Mouse (Mus musculus) kidney, embryonic 16.5 days (tissue): ENCODE data around the gene Klrg1. TPM values are rescaled to one million over a fixed set of nuclear protein-coding genes. Genes with fewer than 3 reads are reported as not detected.

Experiments used
- ATAC-seq: fragments of 200-750 bp; cut with Nextera tagmentation; 2 replicates; pipeline ENCODE4 v1.8.0; 2017; ENCODE audit warnings: moderate TSS enrichment; ENCODE audit not compliant: low FRiP score, low TSS enrichment
- H3K27ac ChIP-seq: fragments of 300-500 bp; sonication (generic); 2 replicates; pipeline ENCODE4 v1.5.1; 2014; ENCODE audit warnings: low read length
- H3K27me3 ChIP-seq: fragments of 300-500 bp; sonication (generic); 2 replicates; pipeline ENCODE4 v1.6.1; 2014; ENCODE audit warnings: low read length, control low read depth, mixed read lengths; ENCODE audit not compliant: insufficient read depth
- H3K36me3 ChIP-seq: fragments of 300-500 bp; sonication (generic); 2 replicates; pipeline ENCODE4 v1.6.1; 2014; ENCODE audit warnings: low read length, control low read depth, mixed read lengths; ENCODE audit not compliant: insufficient read depth
- H3K4me1 ChIP-seq: fragments of 300-500 bp; sonication (generic); 2 replicates; pipeline ENCODE4 v1.6.1; 2014; ENCODE audit warnings: low read length, control low read depth, mixed read lengths; ENCODE audit not compliant: insufficient read depth
- H3K4me2 ChIP-seq: fragments of 300-500 bp; sonication (generic); replicated peaks from 2 replicates; pipeline ENCODE4 v1.6.1; 2014; ENCODE audit warnings: low read depth, low read length
- H3K4me3 ChIP-seq: fragments of 300-500 bp; sonication (generic); 2 replicates; pipeline ENCODE4 v1.5.1; 2014; ENCODE audit warnings: mild to moderate bottlenecking, low read length
- H3K9ac ChIP-seq: fragments of 300-500 bp; sonication (generic); replicated peaks from 2 replicates; pipeline ENCODE4 v1.6.1; 2014; ENCODE audit warnings: low read length
- H3K9me3 ChIP-seq: fragments of 300-500 bp; sonication (generic); 2 replicates; pipeline ENCODE4 v1.6.1; 2016; ENCODE audit warnings: low read length, control low read depth
- WGBS: fragments of 180-500 bp; shearing (Covaris S2); extraction: QIAGEN DNeasy Blood & Tissue Kit; methylation state at CpG from one replicate; pipeline ENCODE4 v1.1.7; 2014; 5-methylcytosine and 5-hydroxymethylcytosine counted together
- polyA plus RNA-seq: library from polyadenylated mRNA; unstranded; fragments of >200 nt; fragmentation: Nextera tagmentation; extraction: Ambion mirVana; gene quantifications from 2 replicates; pipeline ENCODE4 v1.2.1, GENCODE M21; 2015

Gene Klrg1
- polyA plus RNA-seq, 1 experiment from 2014 or later: not detected

DNA sequence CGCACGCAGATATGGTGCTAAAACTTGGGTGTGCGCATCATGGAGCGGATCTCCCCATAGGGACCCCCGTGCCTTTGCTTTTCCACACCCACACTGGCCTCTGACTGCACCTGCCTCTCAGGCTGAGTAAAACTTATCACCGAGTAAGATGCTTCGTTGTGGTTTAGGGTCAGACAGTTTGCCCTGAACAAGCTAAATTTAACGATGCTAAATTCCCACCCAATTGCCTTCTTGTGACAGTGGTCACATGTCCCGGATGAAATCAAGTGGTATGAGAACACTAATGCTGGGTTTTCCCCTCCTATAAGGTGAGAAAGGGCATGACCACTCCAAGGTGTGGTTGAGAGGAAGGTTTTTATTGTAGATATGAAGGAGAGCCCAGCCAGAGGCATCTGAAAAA is 11.1 kb upstream of the Klrg1 start:
- Histone ChIP-seq H3K36me3 (no peaks in the 10 kb centered on the region), H3K4me3 (no peak overlapping the region), H3K4me2 (no peak overlapping the region), H3K9me3 (no peaks in the 10 kb centered on the region), H3K27me3 (no peaks in the 10 kb centered on the region), H3K4me1 (peaks cover 11% of the 10 kb centered on the region; the same call in 1 of the 2 replicates), H3K9ac (no peak overlapping the region), H3K27ac (no peak overlapping the region)
- ATAC-seq: no peak
- WGBS: 76% methylated on average over 9 of the region's 9 CpGs

DNA sequence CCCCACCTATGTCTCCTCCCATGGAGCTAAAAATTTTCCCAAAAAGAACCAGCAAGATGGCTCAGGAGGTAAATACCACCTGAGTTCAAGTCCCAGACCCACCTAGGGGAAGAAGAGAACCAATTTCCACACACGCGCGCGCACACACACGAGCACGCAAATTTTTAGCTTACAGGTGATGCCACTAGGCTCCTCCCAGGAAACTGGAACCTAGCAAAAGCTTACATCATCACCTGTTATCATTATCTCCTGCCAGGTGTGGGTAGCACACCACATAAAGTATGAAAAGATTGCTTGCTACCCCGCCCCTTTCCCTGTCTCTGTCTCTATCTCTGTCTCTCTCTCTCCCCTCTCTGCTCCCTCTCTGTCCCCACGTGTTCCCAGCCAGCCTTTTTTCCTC is 10.4 kb upstream of the Klrg1 start:
- 90% methylated on average over 8 of the region's 8 CpGs for WGBS
- Histone ChIP-seq H3K36me3 (no peaks in the 10 kb centered on the region), H3K4me1 (peaks cover 11% of the 10 kb centered on the region; the same call in 1 of the 2 replicates), H3K4me3 (no peak overlapping the region), H3K4me2 (no peak overlapping the region), H3K27ac (no peak overlapping the region), H3K9me3 (no peaks in the 10 kb centered on the region), H3K27me3 (no peaks in the 10 kb centered on the region), H3K9ac (no peak overlapping the region)
- ATAC-seq: no peak

DNA sequence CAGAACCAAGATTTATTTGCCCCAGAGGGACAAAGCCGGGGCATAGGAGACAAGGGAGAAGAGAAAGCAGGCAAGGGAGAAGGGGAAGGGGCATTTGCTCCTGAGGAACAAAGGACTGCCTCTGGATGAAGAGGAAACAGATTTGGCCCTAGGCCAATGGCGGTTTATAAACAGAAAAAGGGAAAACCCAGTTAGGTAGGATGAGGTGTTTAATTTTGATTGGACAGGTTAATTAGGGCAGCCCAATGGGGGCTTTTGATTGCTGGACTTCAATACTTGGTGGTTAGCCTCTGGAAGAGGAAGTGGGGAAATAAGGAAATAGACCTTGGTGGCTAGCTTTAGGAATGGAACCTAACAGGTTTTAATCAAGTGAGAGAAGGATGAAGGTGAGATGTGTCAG is 9.5 kb upstream of the Klrg1 start:
- Histone ChIP-seq H3K9ac (no peak overlapping the region), H3K9me3 (no peaks in the 10 kb centered on the region), H3K4me2 (no peak overlapping the region), H3K27me3 (no peaks in the 10 kb centered on the region), H3K4me3 (no peak overlapping the region), H3K36me3 (no peaks in the 10 kb centered on the region), H3K27ac (no peak overlapping the region), H3K4me1 (peaks cover 11% of the 10 kb centered on the region; the same call in 1 of the 2 replicates)
- no peak for ATAC-seq
- 49% methylated on average over 2 of the region's 2 CpGs for WGBS

GRCm38 (mm10) chr6:122291735-122292134 is 9.1 kb upstream of the Klrg1 start:
- H3K4me2 ChIP-seq: no peak overlapping the region
- no peaks in the 10 kb centered on the region for H3K27me3 ChIP-seq
- H3K9me3 ChIP-seq: no peaks in the 10 kb centered on the region
- no peak overlapping the region for H3K9ac ChIP-seq
- no peak overlapping the region for H3K27ac ChIP-seq
- 55% methylated on average over 3 of the region's 3 CpGs for WGBS
- no peak overlapping the region for H3K4me3 ChIP-seq
- H3K36me3 ChIP-seq: no peaks in the 10 kb centered on the region
- H3K4me1 ChIP-seq: peaks cover 7% of the 10 kb centered on the region; the same call in 1 of the 2 replicates
- ATAC-seq: no peak

DNA sequence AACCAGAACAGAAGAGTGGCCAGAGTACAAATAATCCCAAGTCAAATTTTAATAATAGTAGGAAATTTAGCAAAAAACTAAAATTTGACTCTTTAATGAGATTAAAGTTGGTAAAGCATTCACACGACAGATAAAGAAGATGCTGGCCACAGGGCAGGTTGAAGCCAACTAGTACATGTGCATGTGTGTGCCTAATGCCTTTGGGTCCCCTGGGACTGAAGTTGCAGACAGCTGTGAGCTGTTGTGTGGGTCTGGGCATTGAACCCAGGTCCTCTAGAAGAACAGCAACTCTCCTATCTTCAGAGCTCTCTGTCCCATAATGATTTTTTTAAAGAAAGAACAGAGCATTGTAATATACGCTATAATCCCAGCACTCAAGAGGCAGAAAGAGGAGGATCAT is 8.6 kb upstream of the Klrg1 start:
- 74% methylated on average over 2 of the region's 2 CpGs for WGBS
- H3K4me2 ChIP-seq: no peak overlapping the region
- no peak overlapping the region for H3K9ac ChIP-seq
- H3K27me3 ChIP-seq: no peaks in the 10 kb centered on the region
- H3K36me3 ChIP-seq: no peaks in the 10 kb centered on the region
- peaks cover 7% of the 10 kb centered on the region; the same call in 1 of the 2 replicates for H3K4me1 ChIP-seq
- no peaks in the 10 kb centered on the region for H3K9me3 ChIP-seq
- no peak overlapping the region for H3K27ac ChIP-seq
- no peak overlapping the region for H3K4me3 ChIP-seq
- ATAC-seq: no peak

DNA sequence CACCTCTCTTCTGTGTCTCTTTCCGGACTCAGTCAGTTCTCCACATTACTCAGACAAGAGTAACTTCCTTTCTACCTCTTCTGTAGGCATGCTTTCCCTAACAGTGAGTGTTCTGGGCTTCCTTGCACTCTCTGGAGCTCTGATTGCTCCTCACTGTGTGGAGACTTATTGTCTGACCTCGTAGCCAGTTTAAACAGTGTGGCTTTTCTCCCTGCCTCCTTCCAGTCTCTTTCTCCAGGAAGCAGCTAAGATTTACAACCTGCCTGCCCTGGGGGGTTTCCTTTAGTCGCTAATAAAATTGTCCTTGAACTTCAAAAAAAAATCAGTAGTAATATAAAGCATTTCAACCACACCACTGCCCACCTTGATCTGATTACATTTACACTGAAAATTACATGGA is 7.6 kb upstream of the Klrg1 start:
- Histone ChIP-seq H3K27ac (peak overlapping the region; percentile 62), H3K27me3 (no peaks in the 10 kb centered on the region), H3K4me2 (no peak overlapping the region), H3K4me1 (peaks cover 7% of the 10 kb centered on the region; the same call in 1 of the 2 replicates), H3K4me3 (no peak overlapping the region), H3K9ac (no peak overlapping the region), H3K9me3 (no peaks in the 10 kb centered on the region), H3K36me3 (no peaks in the 10 kb centered on the region)
- peak; percentile 49; the same call in 1 of the 2 replicates for ATAC-seq
- WGBS: 18% methylated on average over 3 of the region's 3 CpGs

GRCm38 (mm10) chr6:122289313-122289712 is 6.6 kb upstream of the Klrg1 start:
- no peak for ATAC-seq
- 73% methylated on average over 1 of the region's 1 CpGs for WGBS
- no peak overlapping the region for H3K4me3 ChIP-seq
- H3K4me2 ChIP-seq: no peak overlapping the region
- no peaks in the 10 kb centered on the region for H3K9me3 ChIP-seq
- no peak overlapping the region for H3K27ac ChIP-seq
- H3K4me1 ChIP-seq: peaks cover 7% of the 10 kb centered on the region; the same call in 1 of the 2 replicates
- H3K9ac ChIP-seq: no peak overlapping the region
- no peaks in the 10 kb centered on the region for H3K36me3 ChIP-seq
- no peaks in the 10 kb centered on the region for H3K27me3 ChIP-seq

DNA sequence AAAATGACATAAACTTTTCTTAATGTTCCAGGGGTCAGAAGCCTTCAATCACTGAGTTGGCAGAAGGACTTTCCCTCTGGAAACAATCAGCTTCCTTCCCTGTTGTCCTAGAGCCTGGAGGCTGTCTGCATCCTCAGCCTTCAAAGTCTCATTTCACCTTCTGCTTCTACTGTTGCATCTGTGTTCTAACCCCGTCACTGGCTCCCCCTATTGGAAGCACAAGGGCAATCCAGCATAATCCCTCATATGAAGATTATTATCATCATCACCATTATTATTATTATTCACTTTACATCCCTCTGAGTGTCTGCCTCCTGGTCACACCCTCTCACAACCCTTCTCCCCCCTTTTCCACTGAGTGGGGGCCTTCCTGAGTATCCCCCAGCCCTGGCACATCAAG is 5.6 kb upstream of the Klrg1 start:
- no peaks in the 10 kb centered on the region for H3K36me3 ChIP-seq
- H3K27ac ChIP-seq: no peak overlapping the region
- no peak overlapping the region for H3K9ac ChIP-seq
- no peak overlapping the region for H3K4me3 ChIP-seq
- H3K27me3 ChIP-seq: no peaks in the 10 kb centered on the region
- ATAC-seq: no peak
- no peaks in the 10 kb centered on the region for H3K9me3 ChIP-seq
- peaks cover 7% of the 10 kb centered on the region; the same call in 1 of the 2 replicates for H3K4me1 ChIP-seq
- H3K4me2 ChIP-seq: no peak overlapping the region
- WGBS: 63% methylated on average over 1 of the region's 1 CpGs

- Histone ChIP-seq H3K9me3 (no peaks in the 10 kb centered on the region), H3K4me1 (0 out of 2 replicates have a peak, but pooled peaks cover 1% of the 10 kb centered on the region), H3K9ac (no peak overlapping the region), H3K27me3 (no peaks in the 10 kb centered on the region), H3K36me3 (no peaks in the 10 kb centered on the region), H3K4me3 (no peak overlapping the region), H3K27ac (no peak overlapping the region), H3K4me2 (no peak overlapping the region)
- WGBS: 67% methylated on average over 1 of the region's 1 CpGs
- no peak for ATAC-seq
Observed at GRCm38 (mm10) chr6:122284823-122285222, 2.1 kb upstream of the Klrg1 start.

GRCm38 (mm10) chr6:122284304-122284703 is 1.6 kb upstream of the Klrg1 start:
- no peaks in the 10 kb centered on the region for H3K9me3 ChIP-seq
- WGBS: 80% methylated on average over 4 of the region's 4 CpGs
- H3K4me3 ChIP-seq: no peak overlapping the region
- H3K4me2 ChIP-seq: no peak overlapping the region
- no peaks in the 10 kb centered on the region for H3K4me1 ChIP-seq
- H3K36me3 ChIP-seq: no peaks in the 10 kb centered on the region
- ATAC-seq: no peak
- H3K9ac ChIP-seq: no peak overlapping the region
- H3K27ac ChIP-seq: no peak overlapping the region
- no peaks in the 10 kb centered on the region for H3K27me3 ChIP-seq
